Mouse (Mus musculus): ENCODE measurements around the gene Serpina3k. TPM values are rescaled to one million over a fixed set of nuclear protein-coding genes. Genes with fewer than 3 reads are reported as not detected.

Serpina3k gene
- polyA plus RNA-seq (2012; rRNA removed; ENCODE audit: low replicate concordance), result 1.8 and 1.9 TPM in 2 replicates

GRCm38 (mm10) chr12:104338226-104338625 lies at the start of gene Serpina3k, which contains the start of gene Serpina3m:
Gene Serpina3k (plus strand): TSS chr12:104338486.
Gene Serpina3m (plus strand): TSS chr12:104338486.

GRCm38 (mm10) chr12:104314253-104314652 lies 24.0 kb upstream of the Serpina3k start, which contains the start of gene Serpina3j:
Gene Serpina3j (plus strand): TSS chr12:104314553.

Other genes starting within 250 kb of the Serpina3k start
- 0.10 TPM in 1 of 2 replicates, not detected in the other for gene Serpina5, start 237.4 kb upstream of the Serpina3k start, polyA plus RNA-seq (2012; rRNA removed; ENCODE audit: low replicate concordance)
- gene Serpina3a, start 225.8 kb upstream of the Serpina3k start, polyA plus RNA-seq (2012; rRNA removed; ENCODE audit: low replicate concordance), result 0.29 TPM in 1 of 2 replicates, not detected in the other
- 1.4 TPM in 2 replicates for gene Serpina3b, start 210.5 kb upstream of the Serpina3k start, polyA plus RNA-seq (2012; rRNA removed; ENCODE audit: low replicate concordance)
- gene Serpina3c, start 184.6 kb upstream of the Serpina3k start, polyA plus RNA-seq (2012; rRNA removed; ENCODE audit: low replicate concordance), result 48.3 and 196 TPM in 2 replicates
- 0.32 and 0.99 TPM in 2 replicates for gene Serpina3f, start 123.9 kb upstream of the Serpina3k start, polyA plus RNA-seq (2012; rRNA removed; ENCODE audit: low replicate concordance)
- gene Serpina3g, start 102.2 kb upstream of the Serpina3k start, polyA plus RNA-seq (2012; rRNA removed; ENCODE audit: low replicate concordance), result 4.3 and 12.5 TPM in 2 replicates
- 0.14 and 0.19 TPM in 2 replicates for gene Serpina3i, start 75.4 kb upstream of the Serpina3k start, polyA plus RNA-seq (2012; rRNA removed; ENCODE audit: low replicate concordance)
- 0.45 and 0.47 TPM in 2 replicates for gene Serpina3j, start 23.9 kb upstream of the Serpina3k start, polyA plus RNA-seq (2012; rRNA removed; ENCODE audit: low replicate concordance)
- 0.57 and 7.4 TPM in 2 replicates for gene Serpina3m, start within 50 bp of the Serpina3k start, polyA plus RNA-seq (2012; rRNA removed; ENCODE audit: low replicate concordance)
- 114 and 1,277 TPM in 2 replicates for gene Serpina3n, start 68.2 kb downstream of the Serpina3k start, polyA plus RNA-seq (2012; rRNA removed; ENCODE audit: low replicate concordance)
- gene Gsc, start 134.8 kb downstream of the Serpina3k start, polyA plus RNA-seq (2012; rRNA removed; ENCODE audit: low replicate concordance), result 1.1 and 1.2 TPM in 2 replicates